Mouse (Mus musculus) effector memory CD4-positive, alpha-beta T cell, adult 7 months (primary cell): ENCODE measurements around the gene Ebf1. TPM values are rescaled to one million over a fixed set of nuclear protein-coding genes. Genes with fewer than 3 reads are reported as not detected.

Experiments
- polyA plus RNA-seq: library from polyadenylated mRNA; unstranded; fragments of 100-300 nt; shearing (Covaris generic); gene quantifications from one replicate; pipeline ENCODE4 v1.2.1, GENCODE M21; 2017

The Ebf1 gene
- 0.39 TPM for polyA plus RNA-seq

GRCm38 (mm10) chr11:44616788-44617712, at the start of gene Ebf1:
Ebf1 (plus strand) TSS chr11:44617317.

Other genes starting within 250 kb of the Ebf1 start
- 0.21 TPM for gene Il12b, start 217.3 kb upstream of the Ebf1 start, polyA plus RNA-seq
- 19.8 TPM for gene Ublcp1, start 146.8 kb upstream of the Ebf1 start, polyA plus RNA-seq
- 271 TPM for gene Rnf145, start 98.4 kb upstream of the Ebf1 start, polyA plus RNA-seq